Mouse (Mus musculus) intestine, embryonic 14.5 days (tissue): Measurements from ENCODE around the gene Prkg2. TPM values are rescaled to one million over a fixed set of nuclear protein-coding genes. Genes with fewer than 3 reads are reported as not detected.

Experiments
- ATAC-seq: fragments of 200-750 bp; cut with Nextera tagmentation; replicated peaks from 2 replicates; pipeline ENCODE4 v1.8.0; 2017; ENCODE audit warnings: low read depth, moderate number of reproducible peaks, moderate TSS enrichment, moderate library complexity; ENCODE audit not compliant: low FRiP score, low TSS enrichment
- DNase-seq: peaks from one replicate; pipeline ENCODE4 v3.0.0-alpha.2; 2018; ENCODE audit warnings: low spot score
- H3K27ac ChIP-seq: fragments of 300-500 bp; sonication (generic); 2 replicates; pipeline ENCODE4 v1.5.1; 2014; ENCODE audit warnings: low read depth, mild to moderate bottlenecking, control low read depth
- H3K27me3 ChIP-seq: fragments of 300-500 bp; sonication (generic); replicated peaks from 2 replicates; pipeline ENCODE4 v1.6.1; 2014; ENCODE audit warnings: low read length, control low read depth; ENCODE audit not compliant: control insufficient read depth, insufficient read depth
- H3K36me3 ChIP-seq: fragments of 300-500 bp; sonication (generic); 2 replicates; pipeline ENCODE4 v1.6.1; 2014; ENCODE audit warnings: low read length, control low read depth; ENCODE audit not compliant: control insufficient read depth, insufficient read depth
- H3K4me1 ChIP-seq: fragments of 300-500 bp; sonication (generic); replicated peaks from 2 replicates; pipeline ENCODE4 v1.6.1; 2014; ENCODE audit warnings: low read length, control low read depth, mixed read lengths; ENCODE audit not compliant: control insufficient read depth, insufficient read depth
- H3K4me2 ChIP-seq: fragments of 300-500 bp; sonication (generic); 2 replicates; pipeline ENCODE4 v1.6.1; 2014; ENCODE audit warnings: low read length
- H3K4me3 ChIP-seq: fragments of 300-500 bp; sonication (generic); 2 replicates; pipeline ENCODE4 v1.5.1; 2014; ENCODE audit warnings: low read depth, low read length, control low read depth, mixed read lengths
- H3K9ac ChIP-seq: fragments of 300-500 bp; sonication (generic); 2 replicates; pipeline ENCODE4 v1.6.1; 2014; ENCODE audit warnings: mild to moderate bottlenecking, low read length
- H3K9me3 ChIP-seq: fragments of 300-500 bp; sonication (generic); 2 replicates; pipeline ENCODE4 v1.6.1; 2016; ENCODE audit warnings: low read length, control low read depth; ENCODE audit not compliant: control insufficient read depth
- WGBS: fragments of 180-500 bp; shearing (Covaris S2); extraction: QIAGEN DNeasy Blood & Tissue Kit; methylation state at CpG from one replicate; pipeline ENCODE4 v1.1.7; 2014; 5-methylcytosine and 5-hydroxymethylcytosine counted together
- polyA plus RNA-seq: library from polyadenylated mRNA; unstranded; fragments of >200 nt; fragmentation: Nextera tagmentation; extraction: Ambion mirVana; gene quantifications from 2 replicates; pipeline ENCODE4 v1.2.1, GENCODE M21; 2014

Prkg2 gene
- polyA plus RNA-seq, 1 experiment from 2014 or later, result 17.9 TPM

DNA sequence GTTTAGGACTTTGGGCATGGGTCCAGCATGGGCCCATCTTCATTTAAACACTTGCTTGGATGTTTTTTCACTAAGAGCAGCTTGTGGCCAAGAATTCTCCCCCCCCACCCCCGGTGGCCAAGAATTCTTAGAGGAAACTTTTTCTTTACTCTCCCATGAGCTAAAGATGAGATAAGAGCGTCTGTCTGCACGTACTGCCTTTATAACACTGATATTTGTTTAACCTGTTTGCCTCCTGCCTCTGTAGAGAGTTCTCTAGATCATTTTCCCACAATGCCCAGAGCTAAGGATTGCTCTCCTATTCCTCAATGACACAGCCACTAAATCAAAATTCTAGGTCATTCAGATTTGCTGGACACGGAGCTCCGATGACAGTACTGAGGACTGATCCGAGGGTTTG is 72.8 kb downstream of the Prkg2 start:
- 0 out of 2 replicates have a peak, but pooled peaks have one; percentile 40 for ATAC-seq
- H3K4me2 ChIP-seq, result no peak overlapping the region
- no peak overlapping the region for H3K27ac ChIP-seq
- WGBS, result 64% methylated on average over 6 of the region's 6 CpGs
- no peaks in the 10 kb centered on the region for H3K9me3 ChIP-seq
- no peaks in the 10 kb centered on the region for H3K36me3 ChIP-seq
- H3K4me3 ChIP-seq, result no peak overlapping the region
- no peaks in the 10 kb centered on the region for H3K27me3 ChIP-seq
- no peak overlapping the region for H3K9ac ChIP-seq
- H3K4me1 ChIP-seq, result no peaks in the 10 kb centered on the region
- no peak for DNase-seq

DNA sequence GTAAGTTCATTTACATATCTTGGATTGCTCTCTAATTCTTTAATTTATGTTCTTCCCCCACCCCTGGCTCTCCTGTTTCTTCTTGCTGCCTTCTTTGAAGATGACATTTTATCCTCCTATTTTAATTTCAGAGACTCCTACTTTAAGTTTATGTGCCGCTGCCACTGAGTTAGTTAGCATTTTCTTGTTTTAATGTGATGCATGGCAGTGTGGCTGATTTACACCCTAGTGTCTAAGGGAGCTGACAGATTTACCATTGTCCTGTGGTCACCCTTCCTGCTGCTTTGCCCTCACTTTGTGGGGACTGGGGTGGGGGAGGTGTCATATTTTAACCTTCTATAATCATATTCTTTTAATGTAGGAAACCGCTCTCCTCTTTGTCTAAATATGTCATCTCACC is 74.7 kb downstream of the Prkg2 start:
- Histone ChIP-seq H3K9ac (no peak overlapping the region), H3K4me2 (no peak overlapping the region), H3K4me1 (no peaks in the 10 kb centered on the region), H3K4me3 (no peak overlapping the region), H3K27me3 (no peaks in the 10 kb centered on the region), H3K36me3 (no peaks in the 10 kb centered on the region), H3K9me3 (no peaks in the 10 kb centered on the region), H3K27ac (no peak overlapping the region)
- 54% methylated on average over 2 of the region's 2 CpGs for WGBS
- ATAC-seq, result no peak
- no peak for DNase-seq

DNA sequence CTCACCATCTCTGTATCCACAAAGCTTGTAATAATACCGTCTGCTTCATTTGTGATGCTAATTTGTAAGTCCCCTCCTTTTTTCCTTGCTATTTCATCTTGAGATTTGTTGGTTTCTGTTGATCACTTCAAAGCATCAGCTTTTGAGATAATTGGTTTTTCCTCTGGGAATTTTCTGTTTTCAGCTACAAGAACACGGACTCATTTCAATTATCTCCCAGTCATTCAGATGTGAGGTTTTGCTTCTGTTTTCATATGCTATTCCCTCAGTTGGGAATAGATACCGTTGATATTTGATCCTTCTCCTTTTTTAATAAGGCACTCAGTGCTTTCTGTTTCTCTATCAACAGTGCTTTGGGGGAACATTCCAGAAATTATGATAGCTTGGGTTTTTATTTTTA is 81.6 kb downstream of the Prkg2 start:
- Histone ChIP-seq H3K4me1 (no peaks in the 10 kb centered on the region), H3K27me3 (no peaks in the 10 kb centered on the region), H3K4me3 (no peak overlapping the region), H3K4me2 (no peak overlapping the region), H3K9ac (no peak overlapping the region), H3K27ac (no peak overlapping the region), H3K9me3 (no peaks in the 10 kb centered on the region), H3K36me3 (no peaks in the 10 kb centered on the region)
- DNase-seq, result no peak
- ATAC-seq, result no peak
- 78% methylated on average over 3 of the region's 3 CpGs for WGBS

DNA sequence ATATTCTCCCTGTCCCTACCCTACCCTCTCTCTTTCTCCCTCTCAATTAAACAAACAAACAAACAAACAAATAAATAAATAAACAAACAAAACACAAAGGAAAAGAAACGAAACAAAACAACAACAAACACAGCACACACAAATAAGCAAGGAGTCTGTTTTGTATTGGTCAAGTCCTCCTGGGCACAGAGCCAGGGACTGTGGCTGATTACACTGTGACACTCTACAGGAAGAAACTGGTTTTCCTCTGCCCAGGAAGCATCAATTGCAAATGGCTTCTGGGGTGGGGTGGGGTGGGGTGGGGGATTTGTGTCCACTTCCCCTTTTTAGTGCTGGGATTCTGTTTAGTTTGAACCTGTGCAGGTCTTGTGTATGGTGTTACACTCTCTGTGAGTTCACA is 83.8 kb downstream of the Prkg2 start:
- Histone ChIP-seq H3K27ac (no peak overlapping the region), H3K27me3 (no peaks in the 10 kb centered on the region), H3K9me3 (no peaks in the 10 kb centered on the region), H3K4me3 (no peak overlapping the region), H3K4me1 (no peaks in the 10 kb centered on the region), H3K36me3 (no peaks in the 10 kb centered on the region), H3K9ac (no peak overlapping the region), H3K4me2 (no peak overlapping the region)
- WGBS, result 65% methylated on average over 1 of the region's 1 CpGs
- ATAC-seq (no peak), DNase-seq (no peak)

DNA sequence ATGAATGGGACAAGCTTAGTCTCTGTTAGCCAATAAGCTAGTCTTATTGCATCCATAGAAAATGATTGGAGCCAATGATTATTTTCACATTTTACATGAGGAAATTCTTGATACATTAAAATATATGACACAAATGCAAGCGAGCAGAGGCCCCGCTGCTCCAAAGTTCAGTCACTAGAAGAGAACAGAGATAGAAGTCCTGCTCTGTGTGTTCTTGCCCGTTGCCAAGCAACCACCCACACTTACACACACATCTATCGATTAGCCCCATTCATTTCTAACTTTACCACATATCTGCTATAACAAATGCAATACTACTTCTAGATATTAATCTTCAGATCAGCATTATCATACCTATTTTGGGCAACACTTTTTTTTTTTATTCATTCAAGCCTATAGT is 85.6 kb downstream of the Prkg2 start:
- Histone ChIP-seq H3K9ac (no peak overlapping the region), H3K4me3 (no peak overlapping the region), H3K27ac (no peak overlapping the region), H3K4me2 (no peak overlapping the region), H3K9me3 (no peaks in the 10 kb centered on the region), H3K36me3 (no peaks in the 10 kb centered on the region), H3K4me1 (no peaks in the 10 kb centered on the region), H3K27me3 (no peaks in the 10 kb centered on the region)
- DNase-seq, result no peak
- ATAC-seq, result no peak
- 80% methylated on average over 4 of the region's 4 CpGs for WGBS

DNA sequence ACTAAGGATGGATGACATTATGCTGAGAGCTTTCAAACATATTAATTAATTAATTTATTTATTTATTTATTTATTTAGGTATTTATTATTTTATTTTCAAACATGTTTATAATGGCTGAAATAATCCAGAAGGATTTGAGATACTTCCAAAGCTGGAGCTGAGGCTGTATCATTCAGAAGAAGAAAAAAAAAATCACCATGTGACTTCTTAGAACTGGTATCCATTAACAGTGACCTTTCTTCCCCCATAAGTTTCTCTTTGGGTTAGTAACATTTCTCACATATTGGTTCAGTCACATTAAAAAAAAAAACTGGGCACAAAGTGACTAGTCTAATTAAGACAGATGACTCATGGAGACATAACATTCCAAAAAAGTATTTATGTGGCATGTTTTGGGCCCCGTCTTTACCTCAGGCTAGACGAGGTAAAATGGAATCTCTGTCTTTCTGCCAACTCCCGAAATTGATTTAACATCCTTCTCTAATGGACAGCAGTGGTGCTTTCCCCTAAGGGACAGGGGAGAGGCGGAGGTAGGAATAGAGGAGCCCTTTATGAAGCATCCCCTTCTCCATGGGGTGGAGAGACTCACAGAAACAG is 86.6 kb downstream of the Prkg2 start:
- no peaks in the 10 kb centered on the region for H3K4me1 ChIP-seq
- DNase-seq (no peak), ATAC-seq (no peak)
- no peak overlapping the region for H3K4me3 ChIP-seq
- no peaks in the 10 kb centered on the region for H3K36me3 ChIP-seq
- H3K9me3 ChIP-seq, result no peaks in the 10 kb centered on the region
- no peaks in the 10 kb centered on the region for H3K27me3 ChIP-seq
- H3K4me2 ChIP-seq, result no peak overlapping the region
- H3K27ac ChIP-seq, result no peak overlapping the region
- WGBS, result 67% methylated on average over 4 of the region's 4 CpGs
- no peak overlapping the region for H3K9ac ChIP-seq

DNA sequence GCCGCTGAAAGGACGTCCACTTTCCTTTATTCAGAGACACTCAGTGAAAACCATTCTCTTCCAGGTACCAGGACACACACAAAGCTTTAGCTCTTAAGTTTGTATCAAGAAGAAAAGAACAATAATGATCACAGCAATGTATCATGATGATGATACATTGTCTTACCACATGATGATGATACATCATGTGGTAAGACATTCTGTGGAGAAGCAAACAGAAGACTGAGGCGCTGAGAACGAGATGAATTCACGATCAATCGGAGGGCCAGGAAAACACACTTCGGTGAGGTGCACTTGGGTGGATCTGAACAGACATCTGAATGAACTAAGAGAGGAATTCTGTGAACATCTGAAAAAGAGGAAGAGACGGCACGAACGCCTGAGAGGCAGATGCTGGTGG is 87.4 kb downstream of the Prkg2 start:
- Histone ChIP-seq H3K9ac (no peak overlapping the region), H3K36me3 (no peaks in the 10 kb centered on the region), H3K4me2 (no peak overlapping the region), H3K9me3 (no peaks in the 10 kb centered on the region), H3K27me3 (no peaks in the 10 kb centered on the region), H3K4me1 (no peaks in the 10 kb centered on the region), H3K27ac (no peak overlapping the region), H3K4me3 (no peak overlapping the region)
- WGBS, result 85% methylated on average over 10 of the region's 10 CpGs
- DNase-seq, result no peak
- no peak for ATAC-seq

DNA sequence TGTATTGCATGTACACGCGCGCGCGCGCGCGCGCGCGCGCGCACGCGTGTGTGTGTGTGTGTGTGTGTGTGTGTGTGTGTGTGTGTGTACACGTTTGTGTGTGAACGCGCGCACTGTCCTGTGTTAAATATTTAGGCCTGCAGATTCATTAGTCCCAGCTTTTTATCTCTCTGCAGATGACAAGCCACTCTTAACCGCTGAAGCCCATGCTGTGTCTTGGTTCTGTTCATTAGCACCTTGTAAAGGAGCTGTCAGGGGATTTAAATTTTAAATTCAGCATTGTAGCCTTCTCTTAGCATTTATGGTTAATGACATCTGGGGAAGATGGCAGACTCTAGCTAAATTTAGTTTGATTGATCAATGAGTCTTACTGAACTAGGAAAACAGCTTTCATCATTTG is 90.5 kb downstream of the Prkg2 start:
- Histone ChIP-seq H3K27ac (no peak overlapping the region), H3K4me3 (no peak overlapping the region), H3K9ac (no peak overlapping the region), H3K36me3 (no peaks in the 10 kb centered on the region), H3K4me1 (no peaks in the 10 kb centered on the region), H3K27me3 (no peaks in the 10 kb centered on the region), H3K4me2 (no peak overlapping the region), H3K9me3 (no peaks in the 10 kb centered on the region)
- 91% methylated on average over 20 of the region's 20 CpGs for WGBS
- DNase-seq (no peak), ATAC-seq (no peak)

DNA sequence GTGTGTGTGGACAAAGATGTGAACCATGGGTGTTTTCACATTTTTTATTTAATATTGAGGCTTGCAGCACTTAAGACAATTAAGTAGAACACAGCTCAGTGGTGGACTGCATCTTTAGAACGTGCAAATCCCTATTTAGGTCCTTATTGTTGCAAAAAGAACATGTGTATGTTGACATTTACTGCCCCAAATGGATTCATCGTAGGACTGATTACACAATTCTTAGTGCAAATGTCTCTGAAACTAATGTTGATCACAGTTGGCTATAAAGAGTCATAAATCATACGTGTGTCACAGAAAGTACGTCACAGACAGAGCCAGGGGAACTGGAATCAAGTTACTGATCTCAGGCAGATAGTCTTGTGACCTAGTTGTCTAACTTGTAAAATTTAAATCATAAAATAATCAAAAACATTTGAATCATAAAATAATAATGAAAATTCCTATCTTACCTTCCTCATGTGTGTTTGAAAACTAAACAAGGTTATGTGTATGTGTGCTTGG is 91.0 kb downstream of the Prkg2 start:
- no peaks in the 10 kb centered on the region for H3K4me1 ChIP-seq
- H3K4me2 ChIP-seq, result no peak overlapping the region
- ATAC-seq, result no peak
- H3K9ac ChIP-seq, result no peak overlapping the region
- no peak overlapping the region for H3K4me3 ChIP-seq
- no peaks in the 10 kb centered on the region for H3K36me3 ChIP-seq
- WGBS, result 54% methylated on average over 4 of the region's 4 CpGs
- no peaks in the 10 kb centered on the region for H3K9me3 ChIP-seq
- no peak for DNase-seq
- H3K27me3 ChIP-seq, result no peaks in the 10 kb centered on the region
- no peak overlapping the region for H3K27ac ChIP-seq
